Mouse (Mus musculus): ENCODE measurements around the gene Tenm4. TPM values are rescaled to one million over a fixed set of nuclear protein-coding genes. Genes with fewer than 3 reads are reported as not detected.

The Tenm4 gene
- total RNA-seq, 2 experiments from 2014 or later, result 0.13 to 0.73 TPM

GRCm38 (mm10) chr7:96456618-96457017, 285.6 kb downstream of the Tenm4 start:
- intact Hi-C loops (cut with DNase I), result no loop called here
- Histone ChIP-seq H3K4me3 (no peak overlapping the region), H3K27ac (no peak overlapping the region)
- no peak for TF ChIP-seq CTCF (IDR thresholded peaks at IDR 0.05)
- no peak for DNase-seq

DNA sequence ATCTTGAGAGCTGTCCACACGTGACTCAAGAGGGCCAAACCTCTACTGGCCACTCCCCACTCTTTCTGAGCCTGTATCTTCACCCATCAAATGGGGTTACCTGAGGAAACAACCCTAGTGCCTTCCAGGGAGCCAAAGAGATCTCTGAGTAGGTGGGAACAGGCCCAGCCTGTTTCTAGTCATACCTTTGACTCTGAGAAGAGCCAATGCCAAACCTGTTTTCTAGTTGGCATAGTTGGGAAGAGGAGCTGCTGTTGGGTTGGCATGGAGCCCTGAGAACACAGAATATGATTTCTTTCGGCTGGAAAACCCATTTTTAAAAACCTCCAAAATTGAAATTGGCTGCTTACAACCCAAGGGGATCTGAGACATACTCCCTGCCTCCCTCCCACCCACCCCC, 286.8 kb downstream of the Tenm4 start:
- TF ChIP-seq CTCF (IDR thresholded peaks at IDR 0.05), result no peak
- Histone ChIP-seq H3K27ac (no peak overlapping the region), H3K4me3 (no peak overlapping the region)
- DNase-seq, result no peak
- intact Hi-C loops (cut with DNase I), result no loop called here

GRCm38 (mm10) chr7:96458992-96459391, 287.9 kb downstream of the Tenm4 start:
- Histone ChIP-seq H3K4me3 (no peak overlapping the region), H3K27ac (no peak overlapping the region)
- DNase-seq, result no peak
- TF ChIP-seq CTCF (IDR thresholded peaks at IDR 0.05), result no peak
- intact Hi-C loops (cut with DNase I), result no loop called here

GRCm38 (mm10) chr7:96466761-96467160, 295.7 kb downstream of the Tenm4 start:
- no peak overlapping the region for H3K27ac ChIP-seq
- no peak for DNase-seq
- TF ChIP-seq CTCF (IDR thresholded peaks at IDR 0.05), result no peak
- intact Hi-C loops (cut with DNase I), result no loop called here
- H3K4me3 ChIP-seq, result no peak overlapping the region

DNA sequence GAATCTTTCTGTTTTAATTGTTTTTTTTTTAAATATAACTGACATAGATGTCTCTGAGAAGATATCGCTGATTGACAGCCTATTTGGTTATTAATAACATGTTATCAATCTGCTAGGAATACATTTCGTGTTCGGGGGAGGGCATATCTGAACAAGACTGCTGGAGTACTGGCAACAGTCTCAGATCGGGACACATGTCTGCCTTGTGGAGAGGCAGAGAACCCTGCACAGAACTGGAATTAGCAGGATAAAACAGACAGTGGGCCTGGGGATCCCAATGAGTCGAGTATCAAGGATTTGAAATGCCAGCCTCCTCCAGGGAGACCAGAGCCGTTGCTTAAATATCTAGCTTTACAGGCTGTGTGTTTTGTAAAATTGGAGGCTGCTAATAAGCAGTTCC, 299.8 kb downstream of the Tenm4 start:
- intact Hi-C loops (cut with DNase I), result no loop called here
- H3K27ac ChIP-seq, result no peak overlapping the region

GRCm38 (mm10) chr7:96474560-96475089, 303.6 kb downstream of the Tenm4 start:
- TF ChIP-seq CTCF (IDR thresholded peaks at IDR 0.05), result no peak
- intact Hi-C loops (cut with DNase I), result no loop called here
- peak; percentile 31 for DNase-seq
- H3K4me3 ChIP-seq, result no peak overlapping the region; the same call in 1 of the 2 replicates
- no peak overlapping the region for H3K27ac ChIP-seq

More for the DNA sequence above, 299.8 kb downstream of the Tenm4 start:
- no peak for TF ChIP-seq CTCF (IDR thresholded peaks at IDR 0.05)
- no peak for DNase-seq
- no peak overlapping the region for H3K4me3 ChIP-seq

DNA sequence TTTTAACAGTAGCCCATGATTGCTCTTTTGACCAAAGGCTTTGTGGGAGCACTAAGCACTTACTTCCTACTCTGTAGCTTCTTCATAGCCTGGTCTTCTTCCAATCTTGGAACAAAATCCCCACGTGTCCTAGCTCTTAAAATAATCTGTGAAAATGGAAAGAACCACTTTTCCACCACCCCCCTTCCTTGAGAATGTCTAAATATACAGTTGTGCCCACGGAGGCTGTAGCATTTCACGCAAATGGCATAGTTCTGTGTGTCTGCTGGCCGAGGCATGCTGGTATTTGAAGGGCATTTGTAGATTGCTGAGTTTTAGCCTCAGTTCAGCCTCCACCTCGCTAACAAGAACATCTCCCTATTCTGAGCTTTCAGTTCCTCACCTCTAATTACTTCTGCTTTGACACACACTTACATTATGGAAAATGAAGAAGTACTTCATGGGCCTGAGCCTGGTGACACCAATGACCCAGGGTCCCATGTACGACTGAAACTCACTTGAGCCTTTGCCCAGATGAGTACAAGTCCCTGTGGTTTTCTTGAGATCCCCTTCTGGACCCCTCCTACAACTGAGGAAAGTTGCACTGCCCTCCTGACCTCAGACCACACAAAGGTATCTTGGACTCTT, 306.1 kb downstream of the Tenm4 start:
- no peak overlapping the region for H3K4me3 ChIP-seq
- no peak for TF ChIP-seq CTCF (IDR thresholded peaks at IDR 0.05)
- H3K27ac ChIP-seq, result no peak overlapping the region
- DNase-seq, result no peak
- intact Hi-C loops (cut with DNase I), result no loop called here

DNA sequence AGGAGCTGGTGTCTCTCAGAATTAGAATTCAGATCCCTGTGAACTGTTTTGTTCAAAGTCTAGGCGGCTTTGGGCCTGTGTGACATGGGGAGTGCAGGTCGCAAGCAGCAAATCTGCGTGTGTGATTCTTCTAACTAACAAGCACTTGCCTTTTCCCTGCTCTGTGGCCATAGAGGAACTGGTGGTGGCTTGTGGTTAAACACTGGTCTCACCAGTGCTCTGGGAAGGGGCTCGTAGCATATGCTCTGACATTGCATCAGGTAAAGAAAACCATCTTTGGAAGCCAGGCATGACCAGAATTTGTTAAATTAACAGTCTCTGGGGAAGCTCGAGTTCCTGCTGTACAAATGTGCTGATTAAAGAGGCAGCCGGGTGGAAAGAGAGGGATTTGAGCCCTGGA, 308.1 kb downstream of the Tenm4 start:
- intact Hi-C loops (cut with DNase I), result no loop called here
- Histone ChIP-seq H3K4me3 (no peak overlapping the region), H3K27ac (no peak overlapping the region)
- no peak for TF ChIP-seq CTCF (IDR thresholded peaks at IDR 0.05)
- no peak for DNase-seq

DNA sequence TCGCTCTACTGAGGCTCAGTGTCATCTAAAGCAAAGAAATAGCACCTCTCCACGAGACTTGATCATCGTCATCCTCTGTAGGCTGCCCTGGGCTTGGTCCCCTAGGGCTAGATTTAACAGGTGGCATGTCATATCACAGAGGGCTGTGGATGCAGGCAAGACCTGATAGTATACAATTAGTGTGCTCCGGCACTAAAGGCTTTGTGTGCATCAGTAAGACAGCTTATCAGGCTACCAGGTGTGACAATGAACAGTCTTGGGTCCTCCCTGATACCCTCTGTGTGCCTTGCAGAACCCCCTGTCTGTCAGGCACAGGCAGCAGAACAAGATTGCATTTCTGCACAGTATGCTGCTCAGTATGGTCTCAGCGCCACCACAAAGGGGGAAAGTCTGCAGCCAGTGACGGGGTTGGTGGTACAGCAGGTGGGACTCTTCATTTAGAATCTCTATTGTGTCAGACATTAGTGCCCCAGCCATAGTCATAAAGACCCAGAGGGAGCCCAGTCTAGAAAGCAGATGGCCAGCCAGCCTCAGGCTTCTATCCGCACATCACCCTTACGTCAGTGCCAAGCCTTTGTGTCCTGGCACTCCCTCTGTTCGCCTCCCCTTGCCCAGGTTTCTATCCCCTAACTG, 309.4 kb downstream of the Tenm4 start:
- no peak for TF ChIP-seq CTCF (IDR thresholded peaks at IDR 0.05)
- no peak for DNase-seq
- H3K4me3 ChIP-seq, result no peak overlapping the region
- intact Hi-C loops (cut with DNase I), result no loop called here
- H3K27ac ChIP-seq, result no peak overlapping the region

GRCm38 (mm10) chr7:96482953-96483352, 311.9 kb downstream of the Tenm4 start:
- intact Hi-C loops (cut with DNase I), result no loop called here
- no peak overlapping the region for H3K27ac ChIP-seq
- no peak for TF ChIP-seq CTCF (IDR thresholded peaks at IDR 0.05)
- H3K4me3 ChIP-seq, result no peak overlapping the region
- DNase-seq, result no peak

DNA sequence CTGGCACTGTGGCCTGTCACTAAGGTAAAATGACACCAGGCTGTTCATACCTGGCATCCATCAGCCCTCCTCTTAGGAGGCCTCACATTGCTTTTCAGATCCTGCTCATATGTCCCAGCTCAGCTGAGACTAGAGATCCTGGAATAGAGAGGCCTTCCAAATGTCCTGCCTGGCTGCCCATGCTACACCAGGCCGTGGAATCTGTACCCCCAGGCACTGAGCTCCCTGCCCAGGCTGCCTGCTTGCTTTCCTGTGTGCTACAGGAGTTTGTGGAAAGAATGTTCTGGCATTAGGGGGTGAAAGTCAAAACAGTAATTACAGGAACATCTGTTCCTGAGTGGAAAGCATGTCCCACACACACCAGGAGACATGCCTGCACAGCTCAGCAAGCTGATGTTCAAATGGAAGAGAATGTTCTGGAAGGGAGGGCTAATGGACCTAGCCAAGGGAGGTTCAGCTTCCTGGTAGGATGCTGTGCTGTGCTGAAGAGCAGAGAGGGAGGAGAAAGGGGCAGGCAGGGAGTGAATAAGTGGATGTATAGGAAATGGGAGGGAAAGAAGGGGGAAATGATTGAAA, 313.0 kb downstream of the Tenm4 start:
- Histone ChIP-seq H3K27ac (peak overlapping the region; percentile 10), H3K4me3 (no peak overlapping the region)
- no peak for TF ChIP-seq CTCF (IDR thresholded peaks at IDR 0.05)
- DNase-seq, result peak; percentile 26
- intact Hi-C loops (cut with DNase I), result no loop called here

DNA sequence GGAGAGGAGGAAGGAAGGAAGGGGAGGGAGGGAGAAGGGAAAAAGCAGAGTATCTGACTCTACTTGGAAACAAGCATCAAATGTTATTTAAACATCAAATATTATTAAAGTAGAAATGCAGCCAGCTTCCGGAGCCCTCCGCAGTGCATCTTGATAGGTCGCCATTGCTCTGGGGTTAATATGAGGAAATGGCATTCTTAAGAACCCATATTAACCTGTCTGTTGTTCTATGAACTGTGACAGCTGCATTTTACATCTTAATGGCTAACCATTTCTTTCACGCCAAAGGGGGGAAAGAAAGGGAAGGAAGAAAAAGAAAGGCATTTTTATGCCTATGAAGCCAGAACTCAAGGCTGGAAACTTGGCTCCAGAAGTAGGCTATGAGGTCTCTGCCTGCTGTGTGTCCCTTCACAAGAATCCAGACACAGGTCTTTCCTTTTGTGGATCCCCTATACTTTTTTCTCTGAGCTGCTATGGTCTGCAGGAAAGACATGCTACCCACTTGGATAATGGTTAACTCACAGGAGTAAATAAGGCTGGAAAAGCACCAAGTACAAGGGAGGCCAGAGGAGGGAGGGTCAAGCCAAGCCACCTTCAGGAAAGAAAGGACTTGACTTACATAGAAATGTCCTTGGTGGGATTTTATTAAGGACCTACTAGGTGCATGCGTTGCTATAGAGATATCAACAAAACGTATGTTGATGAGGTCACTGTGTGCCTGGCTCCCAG, 318.5 kb downstream of the Tenm4 start:
- TF ChIP-seq CTCF (IDR thresholded peaks at IDR 0.05), result no peak
- Histone ChIP-seq H3K27ac (no peak overlapping the region), H3K4me3 (no peak overlapping the region)
- no peak for DNase-seq
- intact Hi-C loops (cut with DNase I), result no loop called here

- no peak for DNase-seq
- Histone ChIP-seq H3K27ac (no peak overlapping the region), H3K4me3 (no peak overlapping the region)
- TF ChIP-seq CTCF (IDR thresholded peaks at IDR 0.05), result no peak
- intact Hi-C loops (cut with DNase I), result no loop called here
These were observed 320.9 kb downstream of the Tenm4 start for GRCm38 (mm10) chr7:96491896-96492295.
